Mouse (Mus musculus) induced T-regulatory cell, adult 2 months (primary cell): ENCODE data around the gene Col6a4.

Experiments
- DNase-seq: peaks from one replicate; pipeline ENCODE4 v3.0.0-alpha.2; 2012; ENCODE audit warnings: low read depth

Gene Col6a4

DNA sequence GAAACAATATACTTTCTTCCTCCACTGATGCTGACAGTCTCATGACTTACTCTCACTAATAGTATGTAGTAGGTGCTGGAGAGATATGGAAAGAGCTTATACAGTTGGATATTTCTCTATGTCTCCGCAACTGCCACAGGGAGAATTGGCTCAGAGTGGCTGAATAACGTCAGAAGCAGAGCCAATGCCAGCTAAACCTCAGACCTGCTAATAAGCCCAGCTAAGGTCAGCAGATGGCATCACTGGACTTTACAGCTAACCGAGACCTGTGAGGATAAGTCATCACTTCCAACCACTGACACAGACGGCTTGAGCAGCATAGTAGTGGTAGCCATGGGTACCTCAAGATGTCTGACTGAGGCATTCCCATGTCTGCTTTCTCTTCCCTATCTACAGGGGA lies 22.6 kb downstream of the Col6a4 start:
- no peak for DNase-seq

- peak; percentile 8 for DNase-seq
Observed at GRCm38 (mm10) chr9:106071651-106072050, 24.9 kb downstream of the Col6a4 start.

DNA sequence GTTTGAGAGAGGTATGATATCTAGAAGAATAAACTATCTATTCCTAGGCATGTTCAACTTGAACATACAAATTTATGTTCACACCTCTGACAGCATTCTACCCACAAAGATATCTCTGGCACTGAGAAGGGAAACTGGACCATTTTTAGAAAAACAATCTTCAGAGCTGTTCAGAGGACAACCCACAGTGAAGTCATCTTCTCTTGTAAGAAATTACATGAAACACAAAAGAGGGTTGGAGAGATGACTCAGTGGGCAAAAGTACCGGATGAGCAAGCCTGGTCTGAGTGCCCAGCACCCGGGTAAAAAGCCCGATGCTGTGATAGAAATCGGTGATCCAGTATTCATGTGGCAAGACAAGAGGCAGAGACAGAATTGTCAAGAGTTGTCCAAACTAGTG lies 43.1 kb downstream of the Col6a4 start:
- DNase-seq, result no peak

DNA sequence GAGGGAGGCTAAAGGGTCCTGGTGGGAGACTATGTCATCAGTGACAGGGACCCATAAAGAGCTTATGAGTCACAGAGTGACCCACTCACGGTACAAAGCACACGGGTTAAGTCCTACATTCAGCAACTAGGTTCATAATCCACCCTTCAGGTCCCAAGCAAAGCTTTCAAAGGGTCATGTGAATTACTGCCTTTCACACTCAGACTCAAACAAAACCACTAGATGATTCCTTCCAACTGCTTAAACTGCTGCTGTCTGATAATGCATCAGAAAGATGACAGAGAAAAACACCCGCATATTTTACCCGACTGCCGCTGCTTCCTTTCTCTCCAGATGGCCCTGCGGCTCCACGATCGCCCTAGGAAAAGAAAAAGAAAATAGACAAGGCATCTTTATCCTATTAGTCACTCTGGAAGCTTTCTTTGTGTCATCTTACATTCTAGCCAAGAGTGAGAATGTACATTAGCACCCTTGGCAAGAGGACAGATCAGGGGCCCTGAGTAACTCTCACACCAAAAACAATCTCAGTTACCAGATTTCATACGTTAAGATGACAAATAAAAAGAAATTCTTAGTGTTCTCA lies 52.6 kb downstream of the Col6a4 start:
- no peak for DNase-seq

DNA sequence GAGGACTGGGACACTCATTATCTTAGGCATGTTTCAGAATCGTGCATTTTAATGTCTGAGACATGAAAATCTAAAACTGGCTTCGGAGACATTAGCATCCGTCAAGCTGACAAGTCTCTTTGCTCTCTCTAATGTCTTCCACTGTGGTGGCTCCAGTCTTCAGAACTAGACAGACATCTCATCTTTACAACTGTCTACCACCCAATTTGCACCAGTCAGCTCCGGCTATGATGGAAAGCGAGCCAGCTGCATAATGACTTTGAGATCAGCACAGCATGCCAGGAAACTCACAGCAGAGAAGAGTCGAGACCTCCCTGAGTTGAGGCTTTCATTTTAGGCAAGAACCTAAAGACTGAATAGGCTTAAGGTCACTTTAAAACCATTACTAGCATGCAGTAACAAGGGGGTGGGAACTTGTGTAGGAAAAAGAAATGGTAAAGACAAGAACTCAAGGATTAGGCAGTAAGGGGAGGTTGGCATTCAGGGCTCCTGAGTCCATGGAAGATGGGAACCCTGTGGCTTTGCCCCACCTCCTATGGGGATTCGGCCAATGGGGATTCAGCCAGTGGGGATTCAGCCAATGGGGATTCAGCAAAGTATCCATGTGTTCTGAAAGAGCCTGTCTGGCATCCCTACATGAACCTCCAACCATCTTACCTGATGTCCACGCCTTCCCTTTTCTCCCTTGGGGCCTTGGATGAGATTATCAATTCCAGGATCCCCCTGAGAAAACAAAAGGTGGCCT lies 56.5 kb downstream of the Col6a4 start:
- DNase-seq, result no peak

DNA sequence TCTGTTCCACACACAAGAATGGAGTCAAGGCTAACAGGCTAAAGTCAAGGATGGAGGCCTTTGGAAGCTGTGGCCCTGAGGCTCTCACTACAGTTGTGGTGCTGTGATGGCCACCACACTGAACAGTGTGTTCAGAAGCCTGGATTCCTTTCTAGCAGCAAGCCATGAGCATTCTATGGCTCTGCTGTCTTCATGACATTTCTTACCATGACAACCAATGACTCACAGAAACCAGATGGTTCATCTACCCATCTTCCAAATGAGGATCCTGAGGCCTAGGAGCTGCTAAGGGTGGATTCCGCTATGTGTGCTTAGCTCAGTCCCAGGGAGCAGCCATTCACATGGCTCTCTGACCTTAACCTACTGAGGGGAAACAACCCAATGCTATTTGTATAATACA lies 57.3 kb downstream of the Col6a4 start:
- DNase-seq, result no peak

DNA sequence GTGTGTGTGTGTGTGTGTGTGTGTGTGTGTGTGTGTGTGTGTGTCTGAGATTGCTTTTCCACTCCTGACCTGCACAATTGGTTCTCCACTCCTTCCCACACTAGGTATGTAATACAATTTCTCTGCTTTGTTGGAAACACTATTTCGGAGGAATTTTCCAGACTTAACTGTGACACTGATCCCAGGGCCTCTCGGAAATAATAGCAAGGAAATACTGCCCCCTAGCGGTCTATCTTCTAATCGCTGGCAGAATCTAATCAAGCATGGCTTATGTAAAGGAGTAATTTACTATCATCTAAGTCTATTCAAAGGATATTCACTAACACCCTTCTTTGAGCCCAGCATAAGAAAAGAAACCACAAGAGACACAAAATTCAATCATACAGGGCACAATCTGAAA lies 57.7 kb downstream of the Col6a4 start:
- peak; percentile 57 for DNase-seq

DNA sequence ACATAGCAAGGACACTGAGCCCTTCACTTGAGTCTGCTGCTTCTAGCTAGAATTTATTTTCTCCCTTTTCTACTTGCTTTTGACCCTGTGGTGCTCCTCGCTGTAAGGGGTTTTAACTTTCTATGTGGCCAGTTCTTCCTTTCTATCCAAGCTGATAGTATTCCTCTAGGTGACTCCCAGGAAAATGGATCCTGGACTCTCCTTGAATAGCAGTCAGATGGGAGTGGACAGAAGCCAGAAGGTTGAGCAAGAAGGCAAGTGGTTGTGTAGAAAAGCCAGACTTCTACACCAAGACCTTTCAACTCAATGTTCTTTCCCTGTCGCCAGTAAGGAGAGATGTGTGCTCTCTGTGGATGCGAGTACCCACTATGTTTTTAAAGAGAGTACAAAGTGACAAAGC lies 80.9 kb downstream of the Col6a4 start:
- no peak for DNase-seq

- DNase-seq, result no peak
Observed at GRCm38 (mm10) chr9:106013139-106013538, 83.4 kb downstream of the Col6a4 start.

DNA sequence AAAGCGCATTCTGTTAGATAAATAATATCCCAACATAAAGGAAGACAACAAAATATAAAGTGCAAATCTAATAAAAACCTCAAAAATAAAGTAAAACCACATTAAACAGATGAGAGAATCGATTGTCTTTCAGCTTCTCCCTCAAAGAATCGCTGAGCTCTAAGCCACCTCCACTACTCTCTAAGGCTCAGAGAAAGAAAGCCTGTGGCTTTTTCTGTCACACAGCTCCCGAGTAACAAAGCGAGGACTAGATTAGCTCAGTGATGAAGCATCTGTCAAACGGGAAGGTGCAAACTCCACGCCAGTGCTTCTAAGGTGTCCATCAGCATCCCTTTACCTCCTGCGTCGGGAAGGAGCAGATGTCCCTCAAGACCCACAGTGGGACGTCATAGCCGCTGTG lies 98.6 kb downstream of the Col6a4 start:
- no peak for DNase-seq

- DNase-seq, result no peak
Observed at GRCm38 (mm10) chr9:105992425-105992824, 104.2 kb downstream of the Col6a4 start.

- DNase-seq, result no peak
Observed at GRCm38 (mm10) chr9:105990099-105990498, 106.5 kb downstream of the Col6a4 start.

GRCm38 (mm10) chr9:105989468-105989867 lies 107.1 kb downstream of the Col6a4 start:
- DNase-seq, result no peak

GRCm38 (mm10) chr9:105988096-105988495 lies 108.5 kb downstream of the Col6a4 start:
- DNase-seq, result peak; percentile 19

- DNase-seq, result no peak
Observed at GRCm38 (mm10) chr9:105984931-105985519, 111.6 kb downstream of the Col6a4 start.

GRCm38 (mm10) chr9:105978479-105978878 lies 118.1 kb downstream of the Col6a4 start:
- DNase-seq, result no peak

- no peak for DNase-seq
Observed at GRCm38 (mm10) chr9:105976871-105977270, 119.7 kb downstream of the Col6a4 start.

DNA sequence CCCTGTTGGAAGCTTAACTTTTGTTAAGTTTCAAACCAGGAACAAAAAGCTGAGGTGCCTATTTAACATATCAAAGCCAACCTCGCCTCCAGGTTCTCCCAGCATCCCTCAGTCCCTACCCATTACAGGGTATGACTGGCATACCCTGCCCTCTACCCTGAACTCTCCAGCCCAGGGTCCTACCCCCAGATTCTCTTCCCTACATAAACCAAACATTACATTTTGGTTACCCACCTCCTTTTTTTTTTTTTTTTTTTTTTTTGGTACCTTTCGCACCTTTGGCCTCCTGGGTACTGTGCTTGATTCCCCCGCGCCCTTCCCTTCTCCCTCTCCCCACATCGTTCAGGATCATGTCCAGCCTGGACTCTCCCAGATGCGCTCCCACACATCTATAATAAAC lies 120.3 kb downstream of the Col6a4 start:
- no peak for DNase-seq

- no peak for DNase-seq
Observed at GRCm38 (mm10) chr9:105973736-105974135, 122.8 kb downstream of the Col6a4 start.

- no peak for DNase-seq
Observed at GRCm38 (mm10) chr9:105972031-105972430, 124.6 kb downstream of the Col6a4 start.

DNA sequence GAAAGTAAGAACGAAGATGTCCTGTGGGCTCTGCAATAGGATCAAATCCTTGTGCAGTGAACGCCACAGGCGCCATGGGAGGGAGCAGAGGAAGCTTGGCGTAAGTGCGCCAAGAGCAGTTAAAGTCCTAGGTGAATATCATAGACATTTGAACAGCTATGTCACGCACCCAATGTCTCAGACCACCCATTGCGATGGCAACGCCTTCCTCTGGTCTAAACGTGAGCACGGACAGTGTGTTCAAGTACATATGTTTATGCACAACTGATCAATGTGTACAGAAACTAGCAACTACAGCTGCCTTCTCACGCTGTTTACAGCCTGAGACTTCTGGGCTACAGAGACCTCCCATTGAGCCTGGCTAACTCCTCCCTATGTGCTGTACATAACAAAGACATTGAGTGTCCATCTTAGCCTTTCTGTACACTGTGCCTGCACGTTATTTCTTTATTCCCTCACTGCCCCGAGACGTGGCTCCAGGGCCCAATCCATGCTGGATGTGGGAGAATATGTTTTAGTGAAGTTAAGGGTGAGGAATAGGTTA lies 125.2 kb downstream of the Col6a4 start:
- DNase-seq, result no peak

GRCm38 (mm10) chr9:105970901-105971300 lies 125.7 kb downstream of the Col6a4 start:
- no peak for DNase-seq

DNA sequence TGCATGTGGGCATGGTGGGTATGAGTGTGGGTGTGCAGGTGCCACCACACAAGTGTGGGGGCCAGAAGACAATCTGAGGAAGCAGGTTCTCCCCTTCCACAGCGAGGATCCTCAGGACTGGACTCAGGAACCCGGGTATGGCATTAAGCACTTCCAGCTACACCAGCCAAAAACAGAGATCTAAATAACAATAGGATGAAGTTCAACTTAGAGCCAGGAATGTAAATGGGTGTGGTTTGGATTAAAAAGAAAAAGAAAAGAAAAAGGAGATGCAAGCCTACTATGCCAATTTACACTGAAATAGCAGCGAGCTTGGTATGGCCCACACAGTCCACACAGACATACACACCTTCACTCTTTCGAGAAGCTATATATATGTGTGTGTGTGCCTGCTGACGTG lies 128.6 kb downstream of the Col6a4 start:
- no peak for DNase-seq
